Mouse (Mus musculus) limb, embryonic 11.5 days (tissue): ENCODE measurements around the gene Cmtr1. TPM values are rescaled to one million over a fixed set of nuclear protein-coding genes. Genes with fewer than 3 reads are reported as not detected.

Experiments
- ATAC-seq: fragments of 200-750 bp; cut with Nextera tagmentation; 2 replicates; pipeline ENCODE4 v1.8.0; 2017; ENCODE audit warnings: low read depth; ENCODE audit not compliant: insufficient number of reproducible peaks, low FRiP score, low TSS enrichment
- DNase-seq: peaks from one replicate; pipeline ENCODE4 v3.0.0-alpha.2; 2015; ENCODE audit warnings: low spot score
- H3K27ac ChIP-seq: fragments of 300-500 bp; sonication (generic); replicated peaks from 2 replicates; pipeline ENCODE4 v1.5.1; 2014; ENCODE audit warnings: low read depth, mild to moderate bottlenecking, low read length
- H3K27me3 ChIP-seq: fragments of 300-500 bp; sonication (generic); 2 replicates; pipeline ENCODE4 v1.6.1; 2014; ENCODE audit warnings: mild to moderate bottlenecking, low read length, mixed read lengths; ENCODE audit not compliant: control insufficient read depth, insufficient read depth
- H3K36me3 ChIP-seq: fragments of 300-500 bp; sonication (generic); 2 replicates; pipeline ENCODE4 v1.6.1; 2014; ENCODE audit warnings: mild to moderate bottlenecking, low read length, moderate library complexity, mixed read lengths; ENCODE audit not compliant: control insufficient read depth, insufficient read depth
- H3K4me1 ChIP-seq: fragments of 300-500 bp; sonication (generic); 2 replicates; pipeline ENCODE4 v1.6.1; 2014; ENCODE audit warnings: low read length, mixed read lengths; ENCODE audit not compliant: control insufficient read depth, insufficient read depth
- H3K4me2 ChIP-seq: fragments of 300-500 bp; sonication (generic); 2 replicates; pipeline ENCODE4 v1.6.1; 2014; ENCODE audit warnings: low read depth, mild to moderate bottlenecking, moderate library complexity; ENCODE audit not compliant: severe bottlenecking
- H3K4me3 ChIP-seq: fragments of 300-500 bp; sonication (generic); 2 replicates; pipeline ENCODE4 v1.5.1; 2014; ENCODE audit warnings: low read depth, low read length
- H3K9ac ChIP-seq: fragments of 300-500 bp; sonication (generic); 2 replicates; pipeline ENCODE4 v1.6.1; 2014; ENCODE audit warnings: mild to moderate bottlenecking, low read length
- H3K9me3 ChIP-seq: fragments of 300-500 bp; sonication (generic); 2 replicates; pipeline ENCODE4 v1.6.1; 2016; ENCODE audit warnings: low read length; ENCODE audit not compliant: control insufficient read depth
- WGBS: fragments of 180-500 bp; shearing (Covaris S2); extraction: QIAGEN DNeasy Blood & Tissue Kit; methylation state at CpG from one replicate; pipeline ENCODE4 v1.1.7; 2014; 5-methylcytosine and 5-hydroxymethylcytosine counted together
- polyA plus RNA-seq: library from polyadenylated mRNA; unstranded; fragments of >200 nt; fragmentation: Nextera tagmentation; extraction: Ambion mirVana; gene quantifications from 2 replicates; pipeline ENCODE4 v1.2.1, GENCODE M21; 2014

Cmtr1 gene
- polyA plus RNA-seq, 1 experiment from 2014 or later = 117 TPM

DNA sequence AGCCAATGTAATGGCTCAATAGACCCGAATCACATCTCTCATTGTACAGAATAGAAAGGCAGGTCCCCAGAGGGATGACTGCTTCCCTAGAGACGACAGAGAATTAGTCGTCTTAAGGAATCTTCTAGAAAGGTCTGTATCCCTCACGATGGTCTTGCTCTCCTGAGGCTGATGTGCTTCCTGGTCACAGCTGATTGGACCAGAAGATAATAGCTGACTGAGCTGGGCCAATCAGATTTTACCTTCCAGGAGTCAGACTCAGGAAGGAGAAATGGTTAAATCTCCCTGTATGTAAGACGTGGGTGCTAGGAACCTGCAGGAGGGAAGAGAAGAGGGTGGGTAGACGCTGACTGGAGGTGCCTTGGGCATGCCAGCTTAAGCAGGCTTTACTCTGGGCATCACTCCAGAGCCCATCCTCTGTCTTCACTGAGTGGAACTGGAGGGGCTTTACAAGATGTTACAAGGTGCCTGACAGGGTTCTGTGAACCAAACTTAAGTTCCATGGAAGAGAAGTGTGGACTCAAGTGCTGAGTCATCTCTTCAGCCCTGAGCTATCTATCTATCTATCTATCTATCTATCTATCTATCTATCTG is 64.7 kb downstream of the Cmtr1 start:
- ATAC-seq (no peak), DNase-seq (no peak)
- Histone ChIP-seq H3K9me3 (no peaks in the 10 kb centered on the region), H3K4me2 (no peak overlapping the region), H3K4me3 (no peak overlapping the region), H3K27ac (no peak overlapping the region), H3K27me3 (no peaks in the 10 kb centered on the region), H3K36me3 (no peaks in the 10 kb centered on the region), H3K9ac (no peak overlapping the region), H3K4me1 (no peaks in the 10 kb centered on the region)
- 75% methylated on average over 6 of the region's 6 CpGs for WGBS

DNA sequence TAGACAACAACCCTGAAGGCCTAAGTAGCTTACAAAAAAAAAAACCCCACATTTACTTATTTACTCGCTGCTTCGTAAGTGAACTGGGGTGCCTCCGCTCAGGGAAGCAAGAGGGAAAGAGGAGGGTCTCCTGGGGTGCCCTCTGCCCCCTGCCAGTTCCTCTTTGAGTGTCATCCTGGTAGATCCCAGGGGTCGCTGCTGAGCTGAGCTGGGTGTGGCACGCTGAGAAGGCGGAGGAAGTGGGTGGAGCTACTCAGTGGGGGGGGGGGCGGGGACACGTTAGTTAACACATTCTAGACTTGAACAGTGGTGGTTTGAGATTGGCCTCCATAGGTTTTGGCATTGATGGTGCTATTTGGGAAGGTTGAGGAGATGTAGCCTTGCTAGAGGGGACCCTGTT is 67.7 kb downstream of the Cmtr1 start:
- H3K4me3 ChIP-seq = no peak overlapping the region
- no peaks in the 10 kb centered on the region for H3K27me3 ChIP-seq
- peaks cover 7% of the 10 kb centered on the region; the same call in 1 of the 2 replicates for H3K4me1 ChIP-seq
- WGBS = 61% methylated on average over 8 of the region's 8 CpGs
- no peaks in the 10 kb centered on the region for H3K9me3 ChIP-seq
- ATAC-seq (no peak), DNase-seq (no peak)
- H3K36me3 ChIP-seq = no peaks in the 10 kb centered on the region
- H3K27ac ChIP-seq = no peak overlapping the region
- H3K4me2 ChIP-seq = no peak overlapping the region
- no peak overlapping the region for H3K9ac ChIP-seq

DNA sequence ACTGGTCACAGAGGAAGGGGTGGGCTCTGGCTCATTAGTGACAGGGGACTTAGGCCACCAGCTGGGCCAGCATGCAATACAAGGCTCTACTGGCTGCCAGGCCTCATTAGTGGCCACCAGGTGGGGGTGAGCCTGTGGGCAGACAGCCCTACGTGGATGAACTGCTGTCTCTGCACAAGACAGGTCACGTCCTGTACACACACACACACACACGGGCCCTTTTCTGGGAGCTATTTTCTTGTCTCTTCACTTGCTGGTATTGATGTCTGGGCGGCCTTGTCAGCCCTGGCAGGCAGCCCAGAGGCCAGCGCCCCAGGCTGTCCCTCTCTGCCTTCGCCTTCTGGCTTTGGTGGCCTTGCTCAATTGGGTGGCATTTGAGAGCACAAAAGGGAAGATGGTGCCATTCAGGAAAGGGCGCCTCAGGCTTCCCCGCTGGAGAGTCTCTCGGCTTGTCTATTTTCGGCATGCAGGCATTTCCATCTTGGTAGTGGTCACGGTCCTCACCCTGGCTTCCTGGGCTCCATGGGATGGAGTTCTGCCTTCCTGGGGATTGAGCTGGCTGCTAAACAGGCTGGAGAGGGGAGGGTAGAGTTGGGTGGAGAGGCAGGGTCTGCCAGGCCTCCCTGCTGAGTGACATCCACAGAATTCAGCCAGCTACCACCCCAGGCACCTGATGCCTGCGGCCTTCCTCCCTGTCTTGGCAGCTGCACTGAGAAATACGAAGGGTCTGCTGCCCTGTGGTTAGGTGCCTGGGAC is 70.3 kb downstream of the Cmtr1 start:
- Histone ChIP-seq H3K4me1 (peaks cover 7% of the 10 kb centered on the region; the same call in 1 of the 2 replicates), H3K36me3 (no peaks in the 10 kb centered on the region), H3K4me2 (no peak overlapping the region), H3K9me3 (no peaks in the 10 kb centered on the region), H3K27me3 (no peaks in the 10 kb centered on the region), H3K27ac (no peak overlapping the region), H3K4me3 (no peak overlapping the region), H3K9ac (no peak overlapping the region)
- no peak for DNase-seq
- no peak for ATAC-seq
- WGBS = 68% methylated on average over 13 of the region's 13 CpGs

DNA sequence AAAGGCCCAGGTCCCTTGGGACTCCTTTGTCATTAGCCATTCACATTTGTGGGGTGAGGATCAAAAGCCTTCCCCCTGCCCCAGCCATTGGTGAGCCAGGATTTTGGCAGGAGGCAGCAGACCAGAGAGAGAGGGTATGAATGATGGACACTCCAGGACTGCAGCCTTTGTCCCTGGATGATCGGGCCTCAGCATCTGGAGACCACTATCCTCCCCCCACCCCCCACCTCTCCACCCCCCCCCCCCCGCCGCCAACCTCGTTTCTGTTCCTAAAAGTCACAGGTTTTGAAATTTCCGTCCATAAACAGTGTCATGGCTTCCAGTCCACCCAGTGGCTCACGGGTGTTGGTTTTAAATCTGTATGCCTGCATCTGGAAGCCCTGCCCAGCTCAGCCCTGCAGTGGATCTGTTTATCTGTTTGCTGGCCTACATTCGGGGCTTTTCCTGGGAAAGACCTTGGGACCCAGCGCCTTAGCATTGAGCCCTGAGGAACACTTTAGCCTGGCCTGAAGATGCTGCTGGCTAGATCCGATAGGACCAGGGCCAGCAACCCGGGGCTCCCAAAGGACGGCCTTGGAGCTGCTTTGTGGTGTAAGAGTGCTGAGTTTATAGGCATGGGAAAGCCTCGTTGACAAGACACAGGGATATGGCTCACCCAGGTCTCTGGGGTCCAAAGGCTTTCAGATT is 71.0 kb downstream of the Cmtr1 start:
- Histone ChIP-seq H3K4me2 (no peak overlapping the region), H3K9ac (no peak overlapping the region), H3K27me3 (no peaks in the 10 kb centered on the region), H3K4me3 (no peak overlapping the region), H3K36me3 (no peaks in the 10 kb centered on the region), H3K9me3 (no peaks in the 10 kb centered on the region), H3K27ac (no peak overlapping the region), H3K4me1 (peaks cover 10% of the 10 kb centered on the region; the same call in 1 of the 2 replicates)
- ATAC-seq (no peak), DNase-seq (no peak)
- 52% methylated on average over 12 of the region's 12 CpGs for WGBS

DNA sequence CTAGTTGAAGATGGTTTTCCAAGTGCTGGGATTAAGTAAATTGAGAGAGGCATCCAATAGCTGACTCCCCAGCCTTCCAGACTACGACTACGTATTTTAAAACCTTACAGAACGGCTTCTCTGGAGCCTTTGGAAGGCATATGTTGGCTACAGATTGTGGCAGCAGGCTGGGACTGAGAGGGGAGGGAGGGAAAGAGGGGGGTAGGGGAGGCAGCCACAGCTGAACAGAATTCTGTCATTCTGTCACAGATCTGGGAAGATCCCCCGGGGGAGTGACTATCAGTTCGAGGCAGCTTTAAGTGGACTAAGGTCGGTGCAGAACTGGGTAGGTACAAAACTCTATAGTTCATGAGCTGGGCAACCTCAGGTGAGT is 71.5 kb downstream of the Cmtr1 start:
- H3K27me3 ChIP-seq = no peaks in the 10 kb centered on the region
- H3K4me2 ChIP-seq = no peak overlapping the region
- H3K4me1 ChIP-seq = peaks cover 13% of the 10 kb centered on the region; the same call in 1 of the 2 replicates
- no peak overlapping the region for H3K4me3 ChIP-seq
- no peak for DNase-seq
- H3K27ac ChIP-seq = no peak overlapping the region
- H3K9ac ChIP-seq = no peak overlapping the region
- H3K36me3 ChIP-seq = no peaks in the 10 kb centered on the region
- 71% methylated on average over 6 of the region's 6 CpGs for WGBS
- ATAC-seq = no peak
- no peaks in the 10 kb centered on the region for H3K9me3 ChIP-seq

DNA sequence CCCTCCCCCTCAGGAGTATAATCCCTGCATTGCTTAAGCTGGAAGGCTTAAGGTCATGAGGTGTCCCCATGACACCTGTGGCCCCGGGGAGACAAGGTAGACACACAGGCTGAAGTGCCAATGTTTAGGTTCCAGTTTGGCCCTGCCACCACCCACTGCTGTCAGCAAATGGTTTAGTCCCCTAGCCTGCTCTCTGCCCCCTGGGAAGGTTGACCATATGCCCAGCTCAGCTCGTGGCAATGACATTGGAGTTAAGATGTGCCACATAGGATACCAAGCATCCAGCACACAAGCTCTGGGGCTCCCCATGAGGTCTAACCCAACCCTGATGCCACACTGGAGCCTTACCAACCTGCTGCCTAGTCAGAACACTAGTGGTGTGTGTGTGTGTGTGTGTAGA is 72.1 kb downstream of the Cmtr1 start:
- Histone ChIP-seq H3K27me3 (no peaks in the 10 kb centered on the region), H3K9ac (no peak overlapping the region), H3K9me3 (no peaks in the 10 kb centered on the region), H3K4me1 (peaks cover 13% of the 10 kb centered on the region; the same call in 1 of the 2 replicates), H3K4me2 (no peak overlapping the region), H3K36me3 (no peaks in the 10 kb centered on the region), H3K27ac (no peak overlapping the region), H3K4me3 (no peak overlapping the region)
- ATAC-seq = no peak
- 82% methylated on average over 2 of the region's 2 CpGs for WGBS
- no peak for DNase-seq

DNA sequence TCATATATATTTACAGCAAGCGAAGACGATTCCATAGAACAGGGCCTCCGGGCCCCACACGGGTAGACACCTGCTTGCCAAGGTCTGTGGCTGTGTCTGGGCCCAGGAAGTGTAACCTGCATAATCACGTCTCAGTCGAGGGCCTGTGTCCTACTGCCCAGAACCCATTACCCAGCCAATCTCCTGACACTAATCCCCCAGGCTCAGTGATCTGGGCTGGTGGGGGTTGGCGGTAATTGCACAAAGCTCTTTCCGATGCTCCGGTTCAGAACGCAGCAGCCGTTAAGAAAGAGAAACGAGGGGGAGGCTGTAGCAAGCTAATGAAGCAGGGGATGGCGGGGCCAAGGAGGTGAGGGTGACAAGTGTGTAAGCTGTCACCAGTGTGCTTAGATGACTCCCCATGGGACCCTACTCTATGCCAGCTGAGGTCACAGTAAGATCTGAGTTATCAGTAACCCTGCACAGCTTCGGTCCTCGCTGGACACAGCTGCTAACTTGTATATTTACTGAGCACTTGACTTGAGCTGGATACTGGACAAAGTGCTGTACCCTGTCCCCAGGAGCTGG is 76.1 kb downstream of the Cmtr1 start:
- H3K27me3 ChIP-seq = no peaks in the 10 kb centered on the region
- H3K4me3 ChIP-seq = no peak overlapping the region
- no peaks in the 10 kb centered on the region for H3K36me3 ChIP-seq
- no peak overlapping the region for H3K4me2 ChIP-seq
- ATAC-seq (no peak), DNase-seq (peak; percentile 34)
- H3K9ac ChIP-seq = no peak overlapping the region
- H3K27ac ChIP-seq = no peak overlapping the region
- 38% methylated on average over 15 of the region's 15 CpGs for WGBS
- no peaks in the 10 kb centered on the region for H3K9me3 ChIP-seq
- H3K4me1 ChIP-seq = peaks cover 9% of the 10 kb centered on the region; the same call in 1 of the 2 replicates
